Mouse (Mus musculus): ENCODE data around the gene Ctsf. TPM values are rescaled to one million over a fixed set of nuclear protein-coding genes. Genes with fewer than 3 reads are reported as not detected.

The Ctsf gene
- total and polyA plus RNA-seq, 3 experiments, result not detected

GRCm38 (mm10) chr19:4839149-4839548, 15.8 kb upstream of the Ctsf start, which contains the start of the genes Ccs and Ccdc87:
Ccs (minus strand) TSS chr19:4839332.
Ccdc87 (plus strand) TSS chr19:4839366.
- in situ Hi-C loops (cut with MboI; ENCODE audit: low pct_ligation_motif_present, low pct_unique_long_range_greater_than_20kb, low sequenced_read_pairs), result no loop called here

DNA sequence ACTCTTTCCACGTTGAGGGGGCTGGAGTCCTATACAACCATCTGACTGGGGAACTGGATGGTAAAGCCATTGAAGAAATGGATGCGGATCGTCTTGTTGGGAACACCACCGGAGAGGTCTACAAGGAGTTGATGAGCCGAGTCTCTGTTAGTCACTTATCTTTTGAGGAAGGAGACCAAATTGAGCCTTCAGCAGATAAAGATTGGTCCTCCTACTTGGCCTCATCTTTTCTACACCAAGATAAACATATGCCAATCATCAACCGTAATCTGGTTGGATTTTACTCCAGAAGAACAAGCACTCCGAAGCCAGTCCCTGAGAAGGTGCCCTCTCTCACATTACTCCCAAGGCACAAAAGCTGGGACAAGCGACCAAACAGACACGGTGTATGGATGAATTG, 14.1 kb upstream of the Ctsf start:
- H3K4me1 ChIP-seq (ENCODE audit: control insufficient read depth in 1 of 2, insufficient read depth in 2 of 2), result peaks cover 6 to 19% of the 10 kb centered on the region in 2 experiments; a peak in 3 of 4 replicates
- no peaks in the 10 kb centered on the region for H3K9me3 ChIP-seq (replicated peaks; ENCODE audit: low read length)
- peaks cover 5 to 12% of the 10 kb centered on the region in 2 experiments for H3K36me3 ChIP-seq (replicated peaks in 1 of 2; ENCODE audit: control insufficient read depth in 1 of 2, insufficient read depth in 1 of 2, low read length in 1 of 2)
- H3K4me3 ChIP-seq (replicated peaks in 1 of 3; ENCODE audit: low read depth in 2 of 3, low read length in 2 of 3, poor library complexity in 1 of 3), result no peak overlapping the region
- peaks cover 51% of the 10 kb centered on the region for H3K27me3 ChIP-seq (replicated peaks)
- no peak overlapping the region for H3K27ac ChIP-seq (ENCODE audit: insufficient read depth, low read depth)
- no peaks in the 10 kb centered on the region for H3K79me2 ChIP-seq (replicated peaks; ENCODE audit: control insufficient read depth, extremely low read depth, insufficient read depth, poor library complexity, severe bottlenecking)
- no peak overlapping the region for H3K4me2 ChIP-seq (ENCODE audit: insufficient read depth, low read depth, poor library complexity, severe bottlenecking)
- no peak for TF ChIP-seq ZC3H11A (IDR thresholded peaks at IDR 0.05; ENCODE audit: low read depth, low read length)
- no peak for TF ChIP-seq USF2 (conservative IDR thresholded peaks at IDR 0.05; ENCODE audit: low read depth, low read length)
- TF ChIP-seq PAX5 (IDR thresholded peaks at IDR 0.05; ENCODE audit: low read length), result no peak
- no peak for TF ChIP-seq IRF4 (IDR thresholded peaks at IDR 0.05; ENCODE audit: low read depth, low read length)
- TF ChIP-seq CTCF (conservative IDR thresholded peaks at IDR 0.05 in 1 of 2, IDR thresholded peaks at IDR 0.05 in 1 of 2; ENCODE audit: low read depth in 2 of 2, low read length in 2 of 2), result no peak
- no peak for TF ChIP-seq TBP (conservative IDR thresholded peaks at IDR 0.05; ENCODE audit: low read depth, low read length)
- TF ChIP-seq MEF2A (IDR thresholded peaks at IDR 0.05; ENCODE audit: borderline replicate concordance, low read depth, low read length), result no peak
- dilution Hi-C loops (cut with MboI; ENCODE audit: extremely low pct_ligation_motif_present, extremely low pct_unique_long_range_greater_than_20kb, low sequenced_read_pairs) (no loop called here), in situ Hi-C loops (cut with MboI; ENCODE audit: low pct_ligation_motif_present, low pct_unique_long_range_greater_than_20kb, low sequenced_read_pairs) (loop anchor here (5.0 kb wide), 1 partner anchor 84 kb away; the partner anchor contains the start of gene Rbm4b)
- DNase-seq (ENCODE audit: extremely low read depth), result no peak
- no peak overlapping the region for H3K9ac ChIP-seq (ENCODE audit: insufficient read depth, low read depth)

More at GRCm38 (mm10) chr19:4839149-4839548, 15.8 kb upstream of the Ctsf start, which contains the start of the genes Ccs and Ccdc87:
- Histone ChIP-seq H3K4me1 (ENCODE audit: control insufficient read depth in 1 of 2, insufficient read depth in 2 of 2) (peaks cover 6 to 19% of the 10 kb centered on the region in 2 experiments; a peak in 3 of 4 replicates), H3K27ac (ENCODE audit: insufficient read depth, low read depth) (no peak within 1 kb of the TSS), H3K4me3 (replicated peaks in 1 of 3; ENCODE audit: low read depth in 2 of 3, low read length in 2 of 3, poor library complexity in 1 of 3) (peak within 1 kb of the TSS; percentile 76 to 81 (median 76)), H3K9me3 (replicated peaks; ENCODE audit: low read length) (no peaks in the 10 kb centered on the region), H3K79me2 (replicated peaks; ENCODE audit: control insufficient read depth, extremely low read depth, insufficient read depth, poor library complexity, severe bottlenecking) (no peaks in the 10 kb centered on the region), H3K4me2 (ENCODE audit: insufficient read depth, low read depth, poor library complexity, severe bottlenecking) (peak within 1 kb of the TSS; percentile 88), H3K9ac (ENCODE audit: insufficient read depth, low read depth) (peak within 1 kb of the TSS; percentile 83), H3K27me3 (replicated peaks) (peaks cover 40% of the 10 kb centered on the region), H3K36me3 (replicated peaks in 1 of 2; ENCODE audit: control insufficient read depth in 1 of 2, insufficient read depth in 1 of 2, low read length in 1 of 2) (peaks cover 5 to 22% of the 10 kb centered on the region in 2 experiments)
- peak; percentile 80 for TF ChIP-seq NELFE (IDR thresholded peaks at IDR 0.05; ENCODE audit: low read depth, low read length)
- TF ChIP-seq ZNF384 (IDR thresholded peaks at IDR 0.05; ENCODE audit: low read depth, low read length), result no peak
- peak; percentile 41; the same call in 1 of the 2 replicates for TF ChIP-seq IRF4 (IDR thresholded peaks at IDR 0.05; ENCODE audit: low read depth, low read length)
- TF ChIP-seq UBTF (IDR thresholded peaks at IDR 0.05; ENCODE audit: low read depth, low read length), result no peak
- 0 out of 2 replicates have a peak, but pooled peaks have one; percentile 46 for TF ChIP-seq TBP (conservative IDR thresholded peaks at IDR 0.05; ENCODE audit: low read depth, low read length)
- peak; percentile 53; the same call in 1 of the 2 replicates for TF ChIP-seq POLR2AphosphoS2 (IDR thresholded peaks at IDR 0.05; ENCODE audit: low read depth, low read length)
- TF ChIP-seq CHD2 (IDR thresholded peaks at IDR 0.05; ENCODE audit: low read length), result no peak
- TF ChIP-seq TCF12 (IDR thresholded peaks at IDR 0.05; ENCODE audit: low read depth, low read length), result peak; percentile 64
- no peak for TF ChIP-seq MYC (IDR thresholded peaks at IDR 0.05; ENCODE audit: low read depth, low read length)
- peak; percentile 80 for TF ChIP-seq POLR2A (IDR thresholded peaks at IDR 0.05; ENCODE audit: low read depth, low read length)
- TF ChIP-seq RAD21 (IDR thresholded peaks at IDR 0.05; ENCODE audit: low read depth, low read length), result no peak
- peak; percentile 67 for TF ChIP-seq HCFC1 (IDR thresholded peaks at IDR 0.05; ENCODE audit: low read depth, low read length)
- peak; percentile 64; the same call in 1 of the 2 replicates for TF ChIP-seq BHLHE40 (IDR thresholded peaks at IDR 0.05; ENCODE audit: low read depth, low read length)
- peak; percentile 83 for TF ChIP-seq ELF1 (IDR thresholded peaks at IDR 0.05; ENCODE audit: low read depth, low read length)
- peak; percentile 70 for TF ChIP-seq MAX (IDR thresholded peaks at IDR 0.05; ENCODE audit: low read length)
- peak; percentile 43; the same call in 1 of the 2 replicates for TF ChIP-seq E2F4 (IDR thresholded peaks at IDR 0.05; ENCODE audit: insufficient replicate concordance, low read depth, low read length)
- TF ChIP-seq KAT2A (IDR thresholded peaks at IDR 0.05; ENCODE audit: insufficient replicate concordance, low read length), result 0 out of 2 replicates have a peak, but pooled peaks have one; percentile 42
- TF ChIP-seq ZKSCAN1 (IDR thresholded peaks at IDR 0.05; ENCODE audit: borderline replicate concordance, low read depth, low read length), result no peak
- peak; percentile 99 for TF ChIP-seq NRF1 (IDR thresholded peaks at IDR 0.05; ENCODE audit: low read depth, low read length)
- peak; percentile 98 for TF ChIP-seq MXI1 (IDR thresholded peaks at IDR 0.05; ENCODE audit: low read depth, low read length)
- TF ChIP-seq ZMIZ1 (IDR thresholded peaks at IDR 0.05; ENCODE audit: low read depth, low read length), result peak; percentile 38; the same call in 1 of the 2 replicates
- TF ChIP-seq JUND (conservative IDR thresholded peaks at IDR 0.05; ENCODE audit: low read depth, low read length), result no peak
- no peak for TF ChIP-seq PAX5 (IDR thresholded peaks at IDR 0.05; ENCODE audit: low read length)
- peak; percentile 100 for TF ChIP-seq SIN3A (IDR thresholded peaks at IDR 0.05; ENCODE audit: low read length)
- peak; percentile 97 for DNase-seq (ENCODE audit: extremely low read depth)
- dilution Hi-C loops (cut with MboI; ENCODE audit: extremely low pct_ligation_motif_present, extremely low pct_unique_long_range_greater_than_20kb, low sequenced_read_pairs), result no loop called here

Measured in CH12.LX (cell line).